Mouse (Mus musculus) activated CD4-positive, CD25-positive, alpha-beta regulatory T cell, adult 4 months (primary cell): ENCODE results near the gene Nudt14. TPM values are rescaled to one million over a fixed set of nuclear protein-coding genes. Genes with fewer than 3 reads are reported as not detected.

Experiments used
- ATAC-seq: one replicate; pipeline ENCODE4 v1.8.0; 2017
- polyA plus RNA-seq, 2 experiments: library from polyadenylated mRNA; unstranded; fragments of 100-300 nt; shearing (Covaris generic); gene quantifications; one replicate each; pipeline ENCODE4 v1.2.1; 2017

Gene Nudt14
- polyA plus RNA-seq, result 10 to 100 TPM; 39.0 to 46.2 TPM

- ATAC-seq, result peak; percentile 80
These were observed at the start of gene Nudt14 for GRCm38 (mm10) chr12:112941776-112942713. TSS of gene Nudt14 (minus strand) at chr12:112942124.

GRCm38 (mm10) chr12:112991444-112991843, 49.5 kb upstream of the Nudt14 start:
- ATAC-seq, result no peak

GRCm38 (mm10) chr12:112990706-112991405, 48.9 kb upstream of the Nudt14 start:
- ATAC-seq, result no peak

GRCm38 (mm10) chr12:112987877-112988276, 46.0 kb upstream of the Nudt14 start:
- ATAC-seq, result no peak

- peak; percentile 54 for ATAC-seq
These were observed 43.4 kb upstream of the Nudt14 start for GRCm38 (mm10) chr12:112985346-112985745.

GRCm38 (mm10) chr12:112982031-112982430, 40.1 kb upstream of the Nudt14 start:
- no peak for ATAC-seq

- ATAC-seq, result no peak
These were observed 35.2 kb upstream of the Nudt14 start for GRCm38 (mm10) chr12:112977156-112977555.

- peak; percentile 94 for ATAC-seq
These were observed 34.6 kb upstream of the Nudt14 start, which contains the start of gene Btbd6 for GRCm38 (mm10) chr12:112976371-112977073. TSS of gene Btbd6 (plus strand) at chr12:112976482.

GRCm38 (mm10) chr12:112974736-112975135, 32.8 kb upstream of the Nudt14 start:
- ATAC-seq, result no peak

- no peak for ATAC-seq
These were observed 27.7 kb upstream of the Nudt14 start for GRCm38 (mm10) chr12:112969616-112970015.

GRCm38 (mm10) chr12:112968943-112969342, 27.0 kb upstream of the Nudt14 start:
- no peak for ATAC-seq

- no peak for ATAC-seq
These were observed 23.9 kb upstream of the Nudt14 start for GRCm38 (mm10) chr12:112965783-112966182.

GRCm38 (mm10) chr12:112961872-112962271, 19.9 kb upstream of the Nudt14 start:
- ATAC-seq, result no peak

GRCm38 (mm10) chr12:112961428-112961827, 19.5 kb upstream of the Nudt14 start:
- no peak for ATAC-seq

GRCm38 (mm10) chr12:112959421-112959820, 17.5 kb upstream of the Nudt14 start:
- ATAC-seq, result peak; percentile 91

GRCm38 (mm10) chr12:112958303-112958702, 16.4 kb upstream of the Nudt14 start:
- ATAC-seq, result peak; percentile 44

GRCm38 (mm10) chr12:112955800-112956199, 13.9 kb upstream of the Nudt14 start:
- peak; percentile 50 for ATAC-seq

- no peak for ATAC-seq
These were observed 11.1 kb upstream of the Nudt14 start for GRCm38 (mm10) chr12:112952926-112953565.

GRCm38 (mm10) chr12:112952433-112952832, 10.5 kb upstream of the Nudt14 start:
- no peak for ATAC-seq

GRCm38 (mm10) chr12:112951150-112951842, 9.4 kb upstream of the Nudt14 start:
- ATAC-seq, result no peak

- no peak for ATAC-seq
These were observed 8.8 kb upstream of the Nudt14 start for GRCm38 (mm10) chr12:112950761-112951129.
